Mouse (Mus musculus): Measurements from ENCODE around the gene Fchsd2. TPM values are rescaled to one million over a fixed set of nuclear protein-coding genes. Genes with fewer than 3 reads are reported as not detected.

Fchsd2 gene
- polyA plus RNA-seq, 2 experiments, result 3.1 to 3.3 TPM

DNA sequence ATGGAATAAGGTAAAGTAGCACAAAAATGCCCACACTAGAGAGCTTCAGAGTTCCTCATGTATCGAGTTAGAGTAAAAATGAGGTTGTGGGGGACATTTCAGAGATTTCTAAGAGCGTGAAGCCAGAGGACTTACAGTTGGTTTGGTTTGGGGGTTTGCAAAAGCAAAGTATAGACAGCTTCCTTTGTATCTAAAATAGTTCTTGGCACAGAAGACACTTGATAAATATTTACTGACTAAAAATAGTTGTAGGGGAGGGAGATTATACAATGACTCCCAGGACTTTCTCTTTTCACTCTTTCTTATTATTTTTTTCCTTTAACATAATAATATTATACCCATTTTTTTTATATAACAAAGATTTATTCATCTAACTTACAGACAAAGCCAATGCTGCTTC lies 86.1 kb downstream of the Fchsd2 start:
- no peaks in the 10 kb centered on the region for H3K27me3 ChIP-seq (ENCODE audit: control insufficient read depth, insufficient read depth, low read length)
- no peak for ATAC-seq (ENCODE audit: insufficient read depth)
- TF ChIP-seq CTCF (IDR thresholded peaks at IDR 0.05; ENCODE audit: low read depth) (no peak), EP300 (IDR thresholded peaks at IDR 0.05; ENCODE audit: low read depth) (no peak)
- H3K9me3 ChIP-seq (ENCODE audit: control insufficient read depth, low read length), result no peaks in the 10 kb centered on the region
- H3K4me1 ChIP-seq (replicated peaks; ENCODE audit: control insufficient read depth in 2 of 2, insufficient read depth in 2 of 2, low read length in 1 of 2), result 0 out of 4 replicates have a peak, but pooled peaks cover 0 to 2% of the 10 kb centered on the region in 2 experiments
- DNase-seq (ENCODE audit: low read depth in 3 of 3, low spot score in 3 of 3), result no peak
- H3K36me3 ChIP-seq (replicated peaks; ENCODE audit: control insufficient read depth, insufficient read depth, low read depth), result no peaks in the 10 kb centered on the region
- no peak overlapping the region for H3K27ac ChIP-seq
- H3K4me2 ChIP-seq (ENCODE audit: low read depth), result no peak overlapping the region
- H3K9ac ChIP-seq (replicated peaks), result no peak overlapping the region
- WGBS (ENCODE audit: insufficient replicate concordance), result 53% methylated on average over 2 of the region's 2 CpGs
- H3K4me3 ChIP-seq (ENCODE audit: insufficient read depth in 1 of 2, low read depth in 2 of 2, low read length in 2 of 2), result no peak overlapping the region

DNA sequence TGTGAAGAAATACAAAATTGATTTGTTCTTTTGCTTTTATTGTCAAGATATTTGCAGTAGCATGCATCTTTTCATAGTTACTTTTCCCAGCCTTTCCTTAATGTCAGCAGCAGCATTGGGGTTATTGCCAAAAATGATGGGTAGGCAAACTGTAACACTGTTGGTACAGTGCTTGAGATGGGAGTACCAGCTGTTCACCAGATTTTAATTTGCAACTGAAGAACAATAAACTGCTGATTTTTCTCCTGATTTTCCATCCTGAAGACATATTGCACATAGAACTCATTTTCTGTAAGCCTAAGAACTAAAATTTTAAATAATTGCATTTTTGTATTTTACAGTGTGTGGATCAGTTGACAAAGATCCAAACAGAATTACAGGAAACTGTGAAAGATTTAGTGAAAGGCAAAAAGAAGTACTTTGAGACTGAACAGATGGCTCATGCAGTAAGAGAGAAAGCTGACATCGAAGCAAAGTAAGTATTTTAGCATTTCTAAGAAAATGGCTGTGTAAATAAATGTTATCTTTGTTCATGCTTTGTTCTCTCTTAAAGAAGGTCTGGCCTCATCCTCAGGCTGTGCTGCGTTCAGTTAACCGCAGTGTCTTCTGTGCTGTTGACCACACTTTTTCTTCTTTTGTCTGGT lies 98.8 kb downstream of the Fchsd2 start:
- Histone ChIP-seq H3K9ac (replicated peaks) (no peak overlapping the region), H3K27ac (no peak overlapping the region), H3K4me3 (ENCODE audit: insufficient read depth in 1 of 2, low read depth in 2 of 2, low read length in 2 of 2) (no peak overlapping the region), H3K4me2 (ENCODE audit: low read depth) (no peak overlapping the region), H3K36me3 (replicated peaks; ENCODE audit: control insufficient read depth, insufficient read depth, low read depth) (no peaks in the 10 kb centered on the region), H3K9me3 (ENCODE audit: control insufficient read depth, low read length) (no peaks in the 10 kb centered on the region), H3K4me1 (replicated peaks; ENCODE audit: control insufficient read depth in 2 of 2, insufficient read depth in 2 of 2, low read length in 1 of 2) (no peaks in the 10 kb centered on the region), H3K27me3 (ENCODE audit: control insufficient read depth, insufficient read depth, low read length) (no peaks in the 10 kb centered on the region)
- DNase-seq (ENCODE audit: low read depth in 3 of 3, low spot score in 3 of 3), result no peak
- no peak for ATAC-seq (ENCODE audit: insufficient read depth)
- WGBS (ENCODE audit: insufficient replicate concordance), result 79% methylated on average over 3 of the region's 3 CpGs
- no peak for TF ChIP-seq CTCF (IDR thresholded peaks at IDR 0.05; ENCODE audit: low read depth)
- no peak for TF ChIP-seq EP300 (IDR thresholded peaks at IDR 0.05; ENCODE audit: low read depth)

DNA sequence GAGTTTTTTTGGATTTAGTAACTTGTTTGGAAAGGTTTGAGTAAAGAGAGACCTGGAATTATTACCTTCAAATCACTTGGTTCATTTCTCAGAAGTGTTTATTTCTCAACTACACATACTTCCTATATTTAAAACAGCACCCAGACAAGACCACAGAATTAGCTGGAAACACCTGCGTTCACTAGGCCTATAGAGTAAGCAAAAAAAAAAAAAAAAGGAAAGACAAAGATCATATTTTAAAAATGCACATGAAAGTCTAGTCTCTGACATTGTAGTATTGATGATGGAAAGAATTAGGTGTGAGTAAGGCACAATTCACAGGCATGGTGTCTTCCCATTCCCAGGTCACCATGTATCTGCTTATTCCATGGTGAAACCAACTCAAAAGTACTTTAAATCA lies 118.2 kb downstream of the Fchsd2 start:
- ATAC-seq (ENCODE audit: insufficient read depth) (no peak), DNase-seq (ENCODE audit: low read depth in 3 of 3, low spot score in 3 of 3) (no peak)
- Histone ChIP-seq H3K9me3 (ENCODE audit: control insufficient read depth, low read length) (no peaks in the 10 kb centered on the region), H3K27ac (no peak overlapping the region), H3K4me2 (ENCODE audit: low read depth) (no peak overlapping the region), H3K9ac (replicated peaks) (no peak overlapping the region), H3K27me3 (ENCODE audit: control insufficient read depth, insufficient read depth, low read length) (no peaks in the 10 kb centered on the region), H3K4me3 (ENCODE audit: insufficient read depth in 1 of 2, low read depth in 2 of 2, low read length in 2 of 2) (no peak overlapping the region), H3K36me3 (replicated peaks; ENCODE audit: control insufficient read depth, insufficient read depth, low read depth) (no peaks in the 10 kb centered on the region), H3K4me1 (replicated peaks; ENCODE audit: control insufficient read depth in 2 of 2, insufficient read depth in 2 of 2, low read length in 1 of 2) (no peaks in the 10 kb centered on the region)
- no peak for TF ChIP-seq EP300 (IDR thresholded peaks at IDR 0.05; ENCODE audit: low read depth)
- WGBS (ENCODE audit: insufficient replicate concordance), result 84% methylated on average over 1 of the region's 1 CpGs

DNA sequence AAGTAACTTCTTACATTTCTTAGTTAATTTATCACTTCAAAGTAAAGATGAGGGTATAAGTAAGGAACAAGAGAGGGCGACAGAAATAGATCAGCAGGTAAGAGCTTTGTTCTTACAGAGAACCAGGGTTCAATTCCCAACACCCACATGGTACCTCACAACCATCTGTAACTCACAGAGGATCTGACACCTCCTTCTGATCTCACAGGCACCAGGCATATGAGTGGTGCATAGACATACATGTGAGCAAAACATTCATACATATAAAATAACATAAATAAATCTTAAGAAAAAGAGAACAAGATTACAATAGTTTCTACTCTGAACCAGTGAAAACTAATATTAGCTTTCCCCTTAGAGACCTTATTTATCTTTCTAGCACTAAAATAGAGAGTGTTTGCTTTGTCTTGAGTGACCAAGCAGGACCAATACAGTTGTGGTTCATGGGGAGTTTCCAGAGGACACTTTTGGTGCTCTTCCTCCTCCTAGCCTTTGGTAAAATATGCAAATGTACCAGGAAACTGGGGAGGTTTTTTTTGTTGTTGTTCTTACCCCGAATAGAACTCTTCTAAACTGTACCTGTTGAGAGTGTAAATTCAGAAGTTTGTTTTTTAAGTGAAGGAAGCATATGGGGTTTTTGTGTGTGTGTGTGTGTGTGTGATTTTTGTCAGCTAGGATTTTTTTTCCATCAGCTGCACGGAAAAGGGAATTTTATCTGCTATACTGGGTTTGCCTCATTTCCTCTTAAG lies 121.0 kb downstream of the Fchsd2 start:
- Histone ChIP-seq H3K4me2 (ENCODE audit: low read depth) (no peak overlapping the region), H3K4me3 (ENCODE audit: insufficient read depth in 1 of 2, low read depth in 2 of 2, low read length in 2 of 2) (no peak overlapping the region), H3K36me3 (replicated peaks; ENCODE audit: control insufficient read depth, insufficient read depth, low read depth) (no peaks in the 10 kb centered on the region), H3K9ac (replicated peaks) (no peak overlapping the region), H3K9me3 (ENCODE audit: control insufficient read depth, low read length) (no peaks in the 10 kb centered on the region), H3K27ac (no peak overlapping the region), H3K4me1 (replicated peaks; ENCODE audit: control insufficient read depth in 2 of 2, insufficient read depth in 2 of 2, low read length in 1 of 2) (no peaks in the 10 kb centered on the region), H3K27me3 (ENCODE audit: control insufficient read depth, insufficient read depth, low read length) (no peaks in the 10 kb centered on the region)
- DNase-seq (ENCODE audit: low read depth in 3 of 3, low spot score in 3 of 3), result no peak
- TF ChIP-seq CTCF (IDR thresholded peaks at IDR 0.05; ENCODE audit: low read depth) (no peak), EP300 (IDR thresholded peaks at IDR 0.05; ENCODE audit: low read depth) (no peak)
- WGBS (ENCODE audit: insufficient replicate concordance), result 44% methylated on average over 3 of the region's 3 CpGs
- no peak for ATAC-seq (ENCODE audit: insufficient read depth)

DNA sequence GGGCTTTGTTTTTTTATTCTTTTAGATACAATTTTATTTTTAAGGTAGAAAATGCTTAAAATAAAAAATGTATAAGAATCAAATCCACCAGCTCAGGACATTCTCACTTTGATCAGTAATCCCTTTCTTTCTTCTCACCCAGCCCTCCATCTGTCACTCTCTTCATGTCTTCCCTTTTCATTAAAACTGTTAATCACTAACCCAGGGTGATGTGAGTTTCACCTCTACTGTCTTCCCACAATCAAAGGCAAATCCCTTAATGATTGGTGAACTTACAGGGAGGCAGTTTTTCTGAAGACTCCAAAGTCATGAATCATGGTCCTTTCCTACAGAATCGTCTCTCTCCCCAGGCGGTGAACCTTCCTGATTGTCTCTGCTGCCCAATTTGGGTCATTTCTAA lies 124.1 kb downstream of the Fchsd2 start:
- no peak overlapping the region for H3K27ac ChIP-seq
- no peak overlapping the region for H3K9ac ChIP-seq (replicated peaks)
- H3K4me2 ChIP-seq (ENCODE audit: low read depth), result no peak overlapping the region
- H3K9me3 ChIP-seq (ENCODE audit: control insufficient read depth, low read length), result no peaks in the 10 kb centered on the region
- H3K4me1 ChIP-seq (replicated peaks; ENCODE audit: control insufficient read depth in 2 of 2, insufficient read depth in 2 of 2, low read length in 1 of 2), result no peaks in the 10 kb centered on the region
- no peaks in the 10 kb centered on the region for H3K27me3 ChIP-seq (ENCODE audit: control insufficient read depth, insufficient read depth, low read length)
- no peak overlapping the region for H3K4me3 ChIP-seq (ENCODE audit: insufficient read depth in 1 of 2, low read depth in 2 of 2, low read length in 2 of 2)
- ATAC-seq (ENCODE audit: insufficient read depth) (no peak), DNase-seq (ENCODE audit: low read depth in 3 of 3, low spot score in 3 of 3) (no peak)
- TF ChIP-seq EP300 (IDR thresholded peaks at IDR 0.05; ENCODE audit: low read depth) (no peak), CTCF (IDR thresholded peaks at IDR 0.05; ENCODE audit: low read depth) (no peak)
- WGBS (ENCODE audit: insufficient replicate concordance), result 75% methylated on average over 2 of the region's 2 CpGs
- no peaks in the 10 kb centered on the region for H3K36me3 ChIP-seq (replicated peaks; ENCODE audit: control insufficient read depth, insufficient read depth, low read depth)
